Mouse (Mus musculus): ENCODE results near the gene Rdm1. TPM values are rescaled to one million over a fixed set of nuclear protein-coding genes. Genes with fewer than 3 reads are reported as not detected.
"Not testable (repeated sequence)": the region's sequence is repeated elsewhere in the genome, so short reads cannot be mapped to it uniquely, and the experiment has no call there.

The Rdm1 gene
- 81.1 and 91.4 TPM in 2 replicates for total RNA-seq (2015; ENCODE audit: low replicate concordance)
- total RNA-seq (2017; ENCODE audit: low replicate concordance): 34.5 and 43.0 TPM in 2 replicates

- peak; percentile 78 for ATAC-seq (replicated peaks; ENCODE audit: low FRiP score, poor library complexity, severe bottlenecking)
Observed at GRCm38 (mm10) chr11:101626995-101627856, at the start of gene Rdm1. Gene Rdm1 (plus strand): TSS chr11:101627195.

- ATAC-seq (replicated peaks; ENCODE audit: low FRiP score, poor library complexity, severe bottlenecking): no peak
Observed at GRCm38 (mm10) chr11:101581081-101581764, 45.8 kb upstream of the Rdm1 start.

- ATAC-seq (replicated peaks; ENCODE audit: low FRiP score, poor library complexity, severe bottlenecking): peak; percentile 93
Observed at GRCm38 (mm10) chr11:101582054-101583035, 44.6 kb upstream of the Rdm1 start, which contains the start of gene Tmem106a. Gene Tmem106a (plus strand): TSS chr11:101582242.

GRCm38 (mm10) chr11:101583205-101583604, 43.8 kb upstream of the Rdm1 start:
- no peak for ATAC-seq (replicated peaks; ENCODE audit: low FRiP score, poor library complexity, severe bottlenecking)

GRCm38 (mm10) chr11:101585031-101585430, 42.0 kb upstream of the Rdm1 start:
- not testable (repeated sequence) for ATAC-seq (replicated peaks; ENCODE audit: low FRiP score, poor library complexity, severe bottlenecking)

- ATAC-seq (replicated peaks; ENCODE audit: low FRiP score, poor library complexity, severe bottlenecking): no peak
Observed at GRCm38 (mm10) chr11:101585805-101586204, 41.2 kb upstream of the Rdm1 start.

- ATAC-seq (replicated peaks; ENCODE audit: low FRiP score, poor library complexity, severe bottlenecking): no peak
Observed at GRCm38 (mm10) chr11:101587676-101588075, 39.3 kb upstream of the Rdm1 start.

GRCm38 (mm10) chr11:101588868-101589267, 38.1 kb upstream of the Rdm1 start:
- no peak for ATAC-seq (replicated peaks; ENCODE audit: low FRiP score, poor library complexity, severe bottlenecking)

GRCm38 (mm10) chr11:101589444-101589843, 37.6 kb upstream of the Rdm1 start:
- ATAC-seq (replicated peaks; ENCODE audit: low FRiP score, poor library complexity, severe bottlenecking): peak; percentile 82

- no peak for ATAC-seq (replicated peaks; ENCODE audit: low FRiP score, poor library complexity, severe bottlenecking)
Observed at GRCm38 (mm10) chr11:101589989-101590624, 36.9 kb upstream of the Rdm1 start.

GRCm38 (mm10) chr11:101599156-101599555, 27.8 kb upstream of the Rdm1 start, which contains the start of gene Gm11634:
Gene Gm11634 (minus strand): TSS chr11:101599256.
- no peak for ATAC-seq (replicated peaks; ENCODE audit: low FRiP score, poor library complexity, severe bottlenecking)

GRCm38 (mm10) chr11:101602491-101602890, 24.5 kb upstream of the Rdm1 start:
- ATAC-seq (replicated peaks; ENCODE audit: low FRiP score, poor library complexity, severe bottlenecking): no peak

GRCm38 (mm10) chr11:101604116-101604515, 22.9 kb upstream of the Rdm1 start:
- no peak for ATAC-seq (replicated peaks; ENCODE audit: low FRiP score, poor library complexity, severe bottlenecking)

- peak; percentile 98 for ATAC-seq (replicated peaks; ENCODE audit: low FRiP score, poor library complexity, severe bottlenecking)
Observed at GRCm38 (mm10) chr11:101604531-101605453, 22.2 kb upstream of the Rdm1 start.

GRCm38 (mm10) chr11:101607134-101607533, 19.9 kb upstream of the Rdm1 start:
- ATAC-seq (replicated peaks; ENCODE audit: low FRiP score, poor library complexity, severe bottlenecking): not testable (repeated sequence)

GRCm38 (mm10) chr11:101610445-101610844, 16.6 kb upstream of the Rdm1 start:
- ATAC-seq (replicated peaks; ENCODE audit: low FRiP score, poor library complexity, severe bottlenecking): 0 out of 2 replicates have a peak, but pooled peaks have one; percentile 47

GRCm38 (mm10) chr11:101613596-101613995, 13.4 kb upstream of the Rdm1 start:
- no peak for ATAC-seq (replicated peaks; ENCODE audit: low FRiP score, poor library complexity, severe bottlenecking)

- no peak for ATAC-seq (replicated peaks; ENCODE audit: low FRiP score, poor library complexity, severe bottlenecking)
Observed at GRCm38 (mm10) chr11:101614116-101614515, 12.9 kb upstream of the Rdm1 start.
